Mouse (Mus musculus) ES-E14 (cell line): ENCODE measurements around the gene Ntrk3.

Experiments used
- CHD2 ChIP-seq: IDR thresholded peaks from 2 replicates; pipeline ENCODE4 v1.6.1; 2014; ENCODE audit warnings: mild to moderate bottlenecking, low read depth, low read length, inconsistent platforms
- ZC3H11A ChIP-seq: IDR thresholded peaks from 2 replicates; pipeline ENCODE4 v1.6.1; 2012; ENCODE audit warnings: low read depth, mild to moderate bottlenecking, inconsistent platforms, low read length, borderline replicate concordance
- ZNF384 ChIP-seq: IDR thresholded peaks from 2 replicates; pipeline ENCODE4 v1.6.1; 2012; ENCODE audit warnings: low read depth, low read length, inconsistent platforms

DNA sequence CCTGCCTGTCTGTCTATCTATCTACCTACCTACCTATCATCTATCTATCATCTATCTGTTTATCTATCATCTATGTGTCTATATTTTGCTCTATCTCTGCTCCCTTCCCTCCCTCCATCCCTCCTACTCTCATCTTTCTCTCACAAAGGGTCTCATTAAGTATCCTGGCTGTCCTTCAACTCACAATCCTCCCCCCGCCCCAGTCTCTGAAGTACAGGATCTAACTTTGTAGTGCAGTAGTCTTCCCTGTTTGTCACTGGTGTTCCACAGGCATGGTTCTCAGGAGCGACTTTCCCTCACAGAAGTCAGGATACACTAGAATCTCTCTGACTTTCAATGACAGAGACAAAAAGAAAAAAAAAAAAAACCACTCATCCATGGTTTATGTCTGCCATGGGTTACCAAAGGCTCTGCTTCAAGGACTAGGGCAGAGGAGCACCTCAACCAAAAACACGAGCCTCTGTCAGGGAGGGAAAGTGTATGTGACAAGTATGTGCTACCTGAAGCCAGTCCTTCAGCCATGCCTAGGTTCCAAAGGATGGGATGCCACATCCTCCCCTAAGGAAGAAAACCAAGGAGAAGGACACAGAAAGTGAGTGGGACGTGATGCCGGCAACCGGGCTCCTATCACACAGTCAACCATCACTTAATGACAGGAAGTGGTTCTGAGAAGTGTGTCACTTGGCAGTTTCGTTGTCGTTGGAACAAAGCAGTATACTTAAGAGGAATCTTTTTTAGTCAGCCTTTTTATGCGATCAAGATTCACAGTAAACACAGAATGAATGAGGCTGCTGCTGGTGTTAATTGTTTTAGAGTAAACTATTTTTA lies 16.6 kb downstream of the Ntrk3 start:
- TF ChIP-seq ZNF384 (no peak), CHD2 (no peak), ZC3H11A (no peak)
